Mouse (Mus musculus) MEL (cell line): ENCODE measurements at regions not wholly inside any gene's neighbourhood (a gene's known extent, or its start where the extent isn't known, plus 50 kb on each side); places are given as distances from the start of the nearest gene placed in this dataset.

ENCODE experiments used
- CTCF ChIP-seq, 3 experiments: IDR thresholded peaks in 2 of 3; conservative IDR thresholded peaks in 1 of 3; 2 replicates each; pipeline ENCODE4 v1.5.1; 2011 to 2012; ENCODE audit warnings: low read length in 3 of 3, low read depth in 2 of 3, mild to moderate bottlenecking in 2 of 3, improper control_type of control experiment in 1 of 3, inconsistent platforms in 1 of 3, mixed read lengths in 1 of 3, moderate library complexity in 1 of 3; ENCODE audit not compliant: control insufficient read depth in 1 of 3, insufficient read depth in 1 of 3, poor library complexity in 1 of 3, severe bottlenecking in 1 of 3
- EP300 ChIP-seq, 2 experiments: IDR thresholded peaks; 2 replicates each; pipeline ENCODE4 v1.6.1; 2011; ENCODE audit warnings: improper control_type of control experiment in 2 of 2, low read length in 2 of 2, low read depth in 1 of 2, mild to moderate bottlenecking in 1 of 2
- GATA1 ChIP-seq: IDR thresholded peaks from 2 replicates; pipeline ENCODE4 v1.6.1; 2011; ENCODE audit warnings: low read depth, low read length, improper control_type of control experiment
- MAFK ChIP-seq: IDR thresholded peaks from 2 replicates; pipeline ENCODE4 v1.6.1; 2011; ENCODE audit warnings: low read depth, mild to moderate bottlenecking, low read length, improper control_type of control experiment, borderline replicate concordance
- POLR2A ChIP-seq, 2 experiments: IDR thresholded peaks; 2 replicates each; pipeline ENCODE4 v1.6.1; 2011 to 2012; ENCODE audit warnings: low read length in 2 of 2, mild to moderate bottlenecking in 2 of 2, control low read depth in 1 of 2, improper control_type of control experiment in 1 of 2, low read depth in 1 of 2, moderate library complexity in 1 of 2; ENCODE audit not compliant: control insufficient read depth in 1 of 2, insufficient read depth in 1 of 2, poor library complexity in 1 of 2
- POLR2AphosphoS2 ChIP-seq: IDR thresholded peaks from 2 replicates; pipeline ENCODE4 v1.6.1; 2011; ENCODE audit warnings: low read length, improper control_type of control experiment
- TAL1 ChIP-seq: IDR thresholded peaks from 2 replicates; pipeline ENCODE4 v1.6.1; 2012; ENCODE audit warnings: mild to moderate bottlenecking, inconsistent platforms, low read length, moderate library complexity, mixed read lengths
- USF2 ChIP-seq, 2 experiments: IDR thresholded peaks; 2 replicates each; pipeline ENCODE4 v1.6.1; 2011 to 2012; ENCODE audit warnings: improper control_type of control experiment in 2 of 2, low read length in 2 of 2, borderline replicate concordance in 1 of 2, inconsistent platforms in 1 of 2, low read depth in 1 of 2, mild to moderate bottlenecking in 1 of 2; ENCODE audit not compliant: insufficient read depth in 1 of 2

- TF ChIP-seq MAFK (no peak), USF2 (IDR thresholded peaks at IDR 0.05; ENCODE audit: borderline replicate concordance in 1 of 2, insufficient read depth in 1 of 2, low read depth in 1 of 2, low read length in 2 of 2) (no peak), CTCF (IDR thresholded peaks at IDR 0.05 in 2 of 3, conservative IDR thresholded peaks at IDR 0.05 in 1 of 3; ENCODE audit: control insufficient read depth in 1 of 3, insufficient read depth in 1 of 3, low read depth in 2 of 3, low read length in 3 of 3, poor library complexity in 1 of 3, severe bottlenecking in 1 of 3) (no peak), POLR2A (IDR thresholded peaks at IDR 0.05; ENCODE audit: control insufficient read depth in 1 of 2, insufficient read depth in 1 of 2, low read depth in 1 of 2, low read length in 2 of 2, poor library complexity in 1 of 2) (no peak), GATA1 (no peak), POLR2AphosphoS2 (no peak), EP300 (IDR thresholded peaks at IDR 0.05; ENCODE audit: low read depth in 1 of 2, low read length in 2 of 2) (no peak), TAL1 (no peak)
Observed at GRCm38 (mm10) chr2:166426457-166426856, 271.0 kb upstream of the Sulf2 start.
